Comparison of ENCODE assay signal across 20 mouse cellular contexts in the genomic region with DNA sequence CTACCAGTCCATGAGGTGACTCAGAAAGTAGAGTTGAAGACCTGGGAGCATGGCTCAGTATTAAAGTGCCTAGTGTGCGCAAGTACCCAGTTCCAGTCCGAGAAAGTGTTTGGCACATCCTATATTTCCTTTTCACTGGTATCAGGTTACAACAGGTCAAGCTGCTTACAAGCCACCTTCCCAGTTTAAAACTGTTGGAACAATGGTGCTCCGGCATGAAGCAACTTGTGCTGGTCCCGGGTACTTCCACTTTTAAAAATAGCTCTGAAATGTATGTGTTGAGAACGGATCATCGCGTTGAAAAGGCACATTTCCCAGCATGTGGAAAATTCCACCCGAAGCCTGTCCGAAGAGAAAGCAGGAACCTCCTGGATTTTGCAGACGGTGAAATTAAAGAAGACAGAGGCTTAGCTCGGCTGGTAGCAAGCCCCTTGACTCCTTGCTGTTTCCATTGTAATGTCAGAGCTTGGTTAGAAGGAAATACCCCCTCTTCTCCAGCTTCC. TPM values are rescaled to one million over a fixed set of nuclear protein-coding genes. Genes with fewer than 3 reads are reported as not detected.
A peak's percentile ranks its signal among the peaks of the same experiment; 100 is the strongest.
DNase-seq lines count a peak whose midpoint lies in the region; ATAC-seq and TF ChIP-seq lines count a peak whose summit lies in the region.
"Had no signal": no experiment of that assay in that cellular context is flagged by ENCODE, and none has a peak within 500 bp of the region (broad histone marks: within the 10 kb centered on the region; RNA-seq: fewer than 3 reads in every experiment).

No protein-coding gene starts in this region.

- 28% methylated on average over 11 of the region's 11 CpGs for WGBS in heart, adult 2 months
- WGBS in kidney, embryonic 14.5 days: 66% methylated on average over 11 of the region's 11 CpGs
- 63% methylated on average over 11 of the region's 11 CpGs for WGBS in kidney, embryonic 15.5 days
- 53% methylated on average over 11 of the region's 11 CpGs for WGBS in limb, embryonic 15.5 days
- WGBS in forebrain, embryonic 15.5 days: 60% methylated on average over 11 of the region's 11 CpGs

- no peak for DNase-seq in heart, adult 2 months
- no peak for DNase-seq in heart, postnatal 14 days
- DNase-seq in ZHBTc4 (ENCODE audit: low read depth, low spot score): peak; percentile 20
- DNase-seq in left cerebral cortex, postnatal 4 days: no peak
- DNase-seq: adrenal gland, postnatal 10 days; cerebellum, postnatal 14 days; gastrocnemius, postnatal 14 days; right cerebral cortex, adult 18-20 months; spleen, adult 18-20 months; thymus, adult 18-20 months had no signal

- no peaks in the 10 kb centered on the region for H3K79me2 ChIP-seq in heart, adult 2 months (replicated peaks; ENCODE audit: control insufficient read depth, insufficient read depth, low read length)

- 0 out of 2 replicates have a peak overlapping the region, but pooled peaks have one; percentile 17 for H3K27ac ChIP-seq in heart, adult 2 months
- no peak overlapping the region for H3K27ac ChIP-seq in kidney, embryonic 14.5 days (ENCODE audit: low read depth, low read length)
- no peak overlapping the region for H3K27ac ChIP-seq in kidney, embryonic 15.5 days
- peak overlapping the region; percentile 23 for H3K27ac ChIP-seq in limb, embryonic 15.5 days
- no peak overlapping the region for H3K27ac ChIP-seq in forebrain, embryonic 15.5 days (replicated peaks)
- H3K27ac ChIP-seq: hindbrain, embryonic 14.5 days; layer of hippocampus, adult 2 months; liver, embryonic 14.5 days had no signal

- no peaks in the 10 kb centered on the region for H3K9me3 ChIP-seq in kidney, embryonic 14.5 days (ENCODE audit: control insufficient read depth, low read length)
- H3K9me3 ChIP-seq in kidney, embryonic 15.5 days (replicated peaks): no peaks in the 10 kb centered on the region
- no peaks in the 10 kb centered on the region for H3K9me3 ChIP-seq in limb, embryonic 15.5 days
- H3K9me3 ChIP-seq in forebrain, embryonic 15.5 days: no peaks in the 10 kb centered on the region

- H3K4me2 ChIP-seq in kidney, embryonic 14.5 days (replicated peaks; ENCODE audit: low read depth, low read length): 0 out of 2 replicates have a peak overlapping the region, but pooled peaks have one; percentile 12
- H3K4me2 ChIP-seq in kidney, embryonic 15.5 days: no peak overlapping the region
- no peak overlapping the region for H3K4me2 ChIP-seq in limb, embryonic 15.5 days
- no peak overlapping the region for H3K4me2 ChIP-seq in forebrain, embryonic 15.5 days (replicated peaks)
- H3K4me2 ChIP-seq: hindbrain, embryonic 14.5 days; midbrain, embryonic 11.5 days had no signal

- H3K4me3 ChIP-seq in heart, adult 2 months: no peak overlapping the region
- no peak overlapping the region for H3K4me3 ChIP-seq in kidney, embryonic 14.5 days (ENCODE audit: low read length)
- no peak overlapping the region for H3K4me3 ChIP-seq in kidney, embryonic 15.5 days (replicated peaks)
- no peak overlapping the region for H3K4me3 ChIP-seq in limb, embryonic 15.5 days
- no peak overlapping the region for H3K4me3 ChIP-seq in forebrain, embryonic 15.5 days
- H3K4me3 ChIP-seq: layer of hippocampus, adult 2 months had no signal

- no peaks in the 10 kb centered on the region for H3K27me3 ChIP-seq in heart, adult 2 months (ENCODE audit: control insufficient read depth, insufficient read depth, low read length)
- H3K27me3 ChIP-seq in kidney, embryonic 14.5 days (ENCODE audit: control insufficient read depth, insufficient read depth, low read length): no peaks in the 10 kb centered on the region
- H3K27me3 ChIP-seq in kidney, embryonic 15.5 days: no peaks in the 10 kb centered on the region
- H3K27me3 ChIP-seq in limb, embryonic 15.5 days: no peaks in the 10 kb centered on the region
- no peaks in the 10 kb centered on the region for H3K27me3 ChIP-seq in forebrain, embryonic 15.5 days

- H3K9ac ChIP-seq in heart, adult 2 months (ENCODE audit: low read depth, low read length): peak overlapping the region; percentile 4; the same call in 1 of the 2 replicates
- no peak overlapping the region for H3K9ac ChIP-seq in kidney, embryonic 14.5 days (ENCODE audit: low read depth, low read length)
- no peak overlapping the region for H3K9ac ChIP-seq in kidney, embryonic 15.5 days
- no peak overlapping the region for H3K9ac ChIP-seq in limb, embryonic 15.5 days
- H3K9ac ChIP-seq in forebrain, embryonic 15.5 days (replicated peaks): no peak overlapping the region
- H3K9ac ChIP-seq: hindbrain, embryonic 14.5 days; liver, embryonic 14.5 days had no signal

- TF ChIP-seq CTCF in heart, adult 2 months (IDR thresholded peaks at IDR 0.05): no peak

- H3K4me1 ChIP-seq in heart, adult 2 months (ENCODE audit: control insufficient read depth, insufficient read depth, low read length): peaks cover 2% of the 10 kb centered on the region
- H3K4me1 ChIP-seq in kidney, embryonic 14.5 days (ENCODE audit: control insufficient read depth, insufficient read depth, low read length): no peaks in the 10 kb centered on the region
- H3K4me1 ChIP-seq in kidney, embryonic 15.5 days: no peaks in the 10 kb centered on the region
- peaks cover 11% of the 10 kb centered on the region for H3K4me1 ChIP-seq in limb, embryonic 15.5 days
- H3K4me1 ChIP-seq in forebrain, embryonic 15.5 days: no peaks in the 10 kb centered on the region

- no peak for ATAC-seq in kidney, embryonic 14.5 days (ENCODE audit: low FRiP score, low TSS enrichment)
- ATAC-seq in kidney, embryonic 15.5 days (replicated peaks; ENCODE audit: low FRiP score): no peak
- ATAC-seq in limb, embryonic 15.5 days (ENCODE audit: insufficient number of reproducible peaks, low FRiP score, low TSS enrichment, low read depth): no peak
- no peak for ATAC-seq in forebrain, embryonic 15.5 days (replicated peaks)
- ATAC-seq: forebrain, embryonic 14.5 days; intestine, postnatal 0 days had no signal

- TF ChIP-seq POLR2A in heart, adult 2 months (IDR thresholded peaks at IDR 0.05; ENCODE audit: insufficient read depth, low read depth, low read length): no peak

- no peaks in the 10 kb centered on the region for H3K36me3 ChIP-seq in heart, adult 2 months (ENCODE audit: control insufficient read depth, insufficient read depth, low read length)
- H3K36me3 ChIP-seq in kidney, embryonic 14.5 days (ENCODE audit: control insufficient read depth, insufficient read depth, low read length): no peaks in the 10 kb centered on the region
- no peaks in the 10 kb centered on the region for H3K36me3 ChIP-seq in kidney, embryonic 15.5 days
- H3K36me3 ChIP-seq in limb, embryonic 15.5 days: no peaks in the 10 kb centered on the region
- H3K36me3 ChIP-seq in forebrain, embryonic 15.5 days: no peaks in the 10 kb centered on the region

- intact Hi-C loops in heart, adult 2 months (cut with DNase I): no loop called here
- intact Hi-C loops in heart, postnatal 14 days (cut with DNase I): no loop called here
- intact Hi-C loops in left cerebral cortex, postnatal 4 days (cut with DNase I): no loop called here

- TF ChIP-seq EP300 in heart, adult 2 months (IDR thresholded peaks at IDR 0.05; ENCODE audit: insufficient read depth, low read depth, low read length): no peak

RNA-seq across cellular contexts. Expression of gene Dram1, which starts 32.9 kb away (rescaled TPM):
- total RNA-seq in heart, adult 2 months (2021): 1 to 10 TPM; 3.7 to 4.5 TPM
- 6.8 and 7.6 TPM in 2 replicates for polyA plus RNA-seq in heart, adult 2 months (2012; rRNA removed)
- total RNA-seq in heart, postnatal 14 days (2021): 1 to 10 TPM; 3.8 to 3.9 TPM
- 0.99 and 1.0 TPM in 2 replicates for polyA plus RNA-seq in kidney, embryonic 14.5 days (2014; fragmentation: Nextera tagmentation; extraction: Ambion mirVana)
- polyA plus RNA-seq in kidney, embryonic 15.5 days (2015; fragmentation: Nextera tagmentation; extraction: Ambion mirVana): 1.9 and 2.1 TPM in 2 replicates
- 1.5 and 2.5 TPM in 2 replicates for polyA plus RNA-seq in limb, embryonic 15.5 days (2015; fragmentation: Nextera tagmentation; extraction: Ambion mirVana)
- 1 to 10 TPM; 1.6 to 2.1 TPM for total RNA-seq in left cerebral cortex, postnatal 4 days (2021)
- 0.47 and 0.70 TPM in 2 replicates for polyA plus RNA-seq in forebrain, embryonic 15.5 days (2015; fragmentation: Nextera tagmentation; extraction: Ambion mirVana)

RNA-seq across cellular contexts. Expression of gene Gnptab, which starts 33.0 kb away (rescaled TPM):
- total RNA-seq in heart, adult 2 months (2021): 10 to 100 TPM; 24.3 to 27.6 TPM
- polyA plus RNA-seq in heart, adult 2 months (2012; rRNA removed): 11.7 and 19.3 TPM in 2 replicates
- total RNA-seq in heart, postnatal 14 days (2021): 10 to 100 TPM; 30.5 to 32.2 TPM
- polyA plus RNA-seq in kidney, embryonic 14.5 days (2014; fragmentation: Nextera tagmentation; extraction: Ambion mirVana): 6.7 and 17.6 TPM in 2 replicates
- 12.4 and 14.3 TPM in 2 replicates for polyA plus RNA-seq in kidney, embryonic 15.5 days (2015; fragmentation: Nextera tagmentation; extraction: Ambion mirVana)
- 8.6 and 9.1 TPM in 2 replicates for polyA plus RNA-seq in limb, embryonic 15.5 days (2015; fragmentation: Nextera tagmentation; extraction: Ambion mirVana)
- 10 to 100 TPM; 95.3 to 97.6 TPM for total RNA-seq in left cerebral cortex, postnatal 4 days (2021)
- 15.0 and 15.8 TPM in 2 replicates for polyA plus RNA-seq in forebrain, embryonic 15.5 days (2015; fragmentation: Nextera tagmentation; extraction: Ambion mirVana)

Comparison
In these comparisons a context has a peak if more than half of its experiments do, and no peak if none do; other contexts are left out.
1. H3K27ac ChIP-seq: peak in heart, adult 2 months (single experiment) and limb, embryonic 15.5 days (single experiment); none in kidney, embryonic 14.5 days (single experiment), kidney, embryonic 15.5 days (single experiment) and forebrain, embryonic 15.5 days (single experiment).